Mouse (Mus musculus) ES-Bruce4 (cell line): ENCODE measurements around the gene Cep164.

Source experiments
- CTCF ChIP-seq: IDR thresholded peaks from one replicate; pipeline ENCODE4 v1.8.1; 2011; ENCODE audit warnings: low read depth, low read length
- POLR2A ChIP-seq: IDR thresholded peaks from one replicate; pipeline ENCODE4 v1.8.1; 2011; ENCODE audit warnings: low read length; ENCODE audit not compliant: insufficient read depth

GRCm38 (mm10) chr9:45787547-45787946 is 40.9 kb downstream of the Cep164 start:
- no peak for TF ChIP-seq CTCF
- no peak for TF ChIP-seq POLR2A
